Mouse (Mus musculus) kidney, postnatal 4 days (tissue): ENCODE results near the gene Hist1h4a.
"Not testable (repeated sequence)": the region's sequence is repeated elsewhere in the genome, so short reads cannot be mapped to it uniquely, and the experiment has no call there.

ENCODE experiments used
- DNase-seq, 2 experiments: peaks; one replicate each; pipeline ENCODE4 v3.0.0; 2021; ENCODE audit warnings: mixed read lengths in 2 of 2

The Hist1h4a gene

GRCm38 (mm10) chr13:23760972-23761864, at the start of gene Hist1h4a:
Gene Hist1h4a (minus strand): TSS chr13:23761230.
- DNase-seq = peak; percentile 99

- peak in 1 of 2 experiments; percentile 6 for DNase-seq
Measured at GRCm38 (mm10) chr13:23806422-23807052, 45.5 kb upstream of the Hist1h4a start, which contains the start of gene Slc17a2. Gene Slc17a2 (plus strand): TSS chr13:23806993.

DNA sequence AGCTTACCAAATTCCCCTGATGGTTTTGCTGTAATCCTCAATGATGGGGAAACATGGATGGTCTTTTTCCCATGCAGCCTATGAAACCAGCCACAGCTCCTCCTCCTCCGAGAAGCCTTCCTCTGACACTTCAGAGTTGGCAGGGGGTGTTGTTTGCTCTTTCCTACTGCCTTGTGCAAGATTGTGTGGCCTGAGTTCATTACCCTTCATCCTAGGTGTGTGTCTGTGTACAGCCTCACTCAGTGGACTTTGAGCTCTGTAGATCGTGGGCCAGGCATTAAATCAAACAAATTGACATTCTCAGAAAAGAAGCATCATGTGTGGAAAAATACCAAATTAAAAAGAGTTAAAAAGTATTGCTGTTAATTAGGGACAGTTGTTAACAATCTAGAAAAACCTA, 43.5 kb upstream of the Hist1h4a start:
- no peak for DNase-seq

GRCm38 (mm10) chr13:23799405-23799804, 38.4 kb upstream of the Hist1h4a start:
- no peak for DNase-seq

- peak; percentile 56 to 59 for DNase-seq
Measured at GRCm38 (mm10) chr13:23792520-23792919, 31.5 kb upstream of the Hist1h4a start.

DNA sequence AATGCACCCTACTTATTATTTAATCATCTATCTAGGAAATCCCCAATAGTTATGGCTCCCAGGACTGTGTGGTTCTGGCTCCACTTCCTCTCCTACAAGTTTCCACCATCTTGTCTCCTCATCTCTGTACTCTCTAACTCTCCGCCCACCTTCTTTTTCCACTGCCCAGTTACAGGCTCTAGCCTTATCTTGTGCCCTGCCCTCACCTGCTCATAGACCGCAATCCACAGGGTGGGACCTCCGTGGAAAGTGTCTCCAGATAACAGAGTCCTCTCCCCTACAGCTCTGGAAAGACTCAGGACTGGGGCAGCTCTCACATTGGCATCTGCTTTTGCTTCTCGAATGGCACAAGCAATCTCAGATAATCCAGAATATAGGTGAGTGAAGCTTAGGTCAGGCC, 18.0 kb upstream of the Hist1h4a start:
- no peak for DNase-seq

DNA sequence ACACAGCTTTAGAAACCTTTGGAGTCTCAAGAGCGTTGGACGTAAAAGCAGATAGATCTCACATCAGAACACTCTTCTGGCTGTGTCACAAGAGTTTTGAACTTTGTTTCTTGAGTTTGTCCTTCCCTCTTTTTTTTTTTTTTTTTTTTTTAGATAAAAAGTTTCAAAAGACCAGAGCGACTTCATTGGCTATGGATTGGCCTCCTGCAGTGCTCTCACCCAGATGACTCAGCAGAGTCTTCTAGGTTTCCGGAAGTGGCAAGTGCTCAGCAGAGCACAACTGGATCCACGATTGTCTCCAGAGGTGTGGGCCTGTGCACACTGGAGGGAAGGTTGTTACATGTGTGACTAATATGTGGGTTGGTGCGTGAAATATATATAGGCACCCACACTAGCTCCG, 17.3 kb upstream of the Hist1h4a start:
- no peak for DNase-seq

DNA sequence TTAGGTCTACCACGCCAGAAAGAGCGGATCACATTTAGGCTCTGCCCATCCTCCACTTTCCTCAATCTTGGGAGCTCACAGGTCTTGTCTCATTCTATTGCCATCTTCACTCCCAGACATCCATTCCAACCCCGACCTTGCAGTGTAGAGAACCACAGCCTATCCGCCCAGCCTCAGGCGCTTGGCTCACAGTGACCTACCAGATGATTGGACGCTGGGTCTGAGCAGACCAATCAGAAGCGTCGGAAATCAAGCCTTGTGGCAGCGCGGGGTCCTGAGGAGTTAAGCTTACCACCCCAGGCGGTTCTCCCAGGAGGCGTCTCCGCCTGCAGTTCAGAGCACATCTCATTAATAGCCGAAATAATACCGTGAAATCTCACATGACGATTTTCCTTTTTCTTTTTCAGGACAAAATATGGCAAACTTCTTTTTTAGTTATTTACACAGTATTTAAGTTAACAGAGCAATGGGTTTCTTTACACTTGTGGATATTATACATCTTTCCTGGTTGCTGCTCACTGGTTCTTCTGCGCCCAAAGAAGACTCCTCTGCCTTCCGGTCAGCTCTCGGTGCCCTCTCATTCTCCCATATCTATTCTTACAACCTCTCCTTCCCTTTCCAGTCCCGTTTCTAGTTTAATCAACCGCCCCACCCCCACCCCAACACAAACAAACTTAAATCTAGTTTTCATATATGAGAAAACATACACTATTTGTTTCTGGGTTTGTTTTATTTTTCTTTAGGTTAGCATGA, 11.7 kb upstream of the Hist1h4a start:
- DNase-seq = peak; percentile 51 to 63

- DNase-seq = not testable (repeated sequence)
Measured at GRCm38 (mm10) chr13:23769613-23770012, 8.6 kb upstream of the Hist1h4a start, which contains the start of gene Trim38. Gene Trim38 (plus strand): TSS chr13:23769913.

GRCm38 (mm10) chr13:23768834-23769397, 7.9 kb upstream of the Hist1h4a start:
- DNase-seq = no peak

DNA sequence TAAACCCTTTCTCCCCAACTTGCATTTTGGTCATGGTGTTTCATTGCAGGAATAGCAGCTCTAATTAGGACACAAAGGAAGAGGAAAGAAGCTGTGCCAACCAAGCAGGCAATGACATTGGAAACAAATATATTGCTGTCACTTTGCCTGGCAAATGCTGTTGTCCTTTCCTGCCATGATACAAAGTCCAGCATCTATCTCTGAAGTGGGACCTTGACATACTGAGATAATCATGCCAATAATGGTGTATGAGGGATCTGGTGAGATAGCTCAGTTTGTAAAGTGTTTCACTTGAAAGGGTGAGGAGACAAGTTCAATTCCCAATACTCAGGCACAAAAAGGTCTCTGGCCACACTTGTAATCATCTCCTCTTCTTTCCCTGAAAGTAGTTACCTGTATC, 5.7 kb upstream of the Hist1h4a start:
- no peak for DNase-seq

DNA sequence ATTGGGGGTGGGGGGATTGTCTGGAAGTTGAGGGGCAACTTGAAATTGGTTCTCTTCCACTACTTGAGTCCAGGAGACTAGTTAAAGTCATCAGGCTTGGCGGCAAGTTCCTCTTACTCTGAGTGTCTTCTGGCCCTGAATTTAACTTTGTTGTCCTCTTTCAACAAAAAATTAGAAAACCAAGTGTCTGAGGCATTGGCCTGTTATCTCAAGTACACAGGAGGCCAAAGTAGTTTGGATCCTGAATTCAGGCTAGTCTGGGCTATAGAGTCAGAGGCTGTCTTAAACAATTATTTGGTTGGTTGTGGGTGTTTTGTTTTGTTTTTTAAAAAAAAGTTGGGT, 4.1 kb upstream of the Hist1h4a start:
- DNase-seq = no peak

DNA sequence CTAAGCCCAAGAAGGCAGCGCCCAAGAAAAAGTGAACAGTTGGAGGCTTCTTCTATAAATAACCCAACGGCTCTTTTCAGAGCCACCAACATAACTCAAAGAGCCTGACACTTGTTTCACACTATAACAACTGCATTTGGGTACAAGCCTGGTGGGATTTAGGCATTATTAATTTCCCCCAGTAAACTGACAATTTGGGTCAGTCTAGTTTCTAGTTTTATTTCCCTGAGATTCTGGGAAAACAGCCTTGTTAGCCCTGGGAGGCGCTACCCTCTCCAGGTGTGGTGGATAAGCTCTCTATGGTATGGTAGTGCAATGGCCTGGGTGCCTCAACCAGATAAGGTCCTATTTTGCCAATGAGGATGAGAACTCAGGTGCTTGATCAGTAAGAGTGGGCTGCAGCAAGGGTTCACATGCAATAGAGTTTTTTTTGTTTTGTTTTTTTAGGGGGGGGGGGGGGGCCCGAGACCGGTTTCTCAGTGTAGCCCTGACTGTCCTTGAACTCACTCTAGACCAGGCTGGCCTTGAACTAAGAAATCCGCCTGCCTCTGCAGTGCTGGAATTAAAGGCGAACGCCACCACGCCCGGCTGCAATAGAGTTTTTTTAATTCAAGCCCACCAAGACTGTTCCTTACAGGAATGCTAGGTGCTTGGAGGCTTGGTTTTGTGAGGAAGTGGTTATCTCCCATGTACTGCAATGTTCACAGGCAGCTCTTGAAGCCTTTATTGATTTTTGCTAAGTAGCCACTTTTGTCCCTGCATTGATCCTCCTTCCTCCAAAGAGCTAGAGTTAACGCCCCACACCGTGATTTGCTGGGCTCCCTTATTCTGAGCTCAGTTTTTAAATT, 3.5 kb upstream of the Hist1h4a start:
- no peak for DNase-seq

DNA sequence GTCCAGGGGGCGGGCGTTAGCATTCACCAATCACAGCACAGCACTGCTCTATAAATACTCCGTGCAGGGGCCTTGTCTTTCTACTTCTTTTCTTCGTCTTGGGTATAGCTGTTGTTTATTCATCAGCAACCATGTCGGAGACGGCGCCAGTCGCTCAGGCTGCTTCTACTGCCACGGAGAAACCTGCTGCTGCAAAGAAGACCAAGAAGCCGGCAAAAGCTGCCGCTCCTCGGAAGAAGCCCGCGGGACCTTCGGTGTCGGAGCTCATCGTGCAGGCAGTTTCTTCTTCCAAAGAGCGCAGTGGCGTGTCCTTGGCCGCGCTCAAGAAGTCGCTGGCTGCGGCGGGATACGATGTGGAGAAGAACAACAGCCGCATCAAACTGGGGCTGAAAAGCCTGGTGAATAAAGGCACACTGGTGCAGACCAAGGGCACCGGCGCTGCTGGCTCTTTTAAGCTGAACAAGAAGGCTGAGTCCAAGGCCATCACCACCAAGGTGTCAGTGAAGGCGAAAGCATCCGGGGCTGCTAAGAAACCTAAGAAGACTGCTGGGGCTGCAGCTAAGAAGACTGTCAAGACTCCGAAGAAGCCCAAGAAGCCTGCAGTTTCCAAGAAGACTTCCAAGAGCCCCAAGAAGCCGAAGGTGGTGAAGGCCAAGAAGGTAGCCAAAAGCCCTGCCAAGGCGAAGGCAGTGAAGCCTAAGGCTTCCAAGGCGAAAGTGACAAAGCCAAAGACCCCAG, 2.7 kb upstream of the Hist1h4a start, which contains the start of gene Hist1h1a:
Hist1h1a (plus strand) TSS at position 81 of the 738 bp plus-strand sequence.
- DNase-seq = peak; percentile 88 to 93

GRCm38 (mm10) chr13:23763242-23763585, 2.2 kb upstream of the Hist1h4a start:
- no peak for DNase-seq

GRCm38 (mm10) chr13:23761871-23762821, 1.1 kb upstream of the Hist1h4a start, which contains the start of gene Hist1h3a:
Gene Hist1h3a (minus strand): TSS chr13:23762386.
- DNase-seq = peak; percentile 58 to 75

DNA sequence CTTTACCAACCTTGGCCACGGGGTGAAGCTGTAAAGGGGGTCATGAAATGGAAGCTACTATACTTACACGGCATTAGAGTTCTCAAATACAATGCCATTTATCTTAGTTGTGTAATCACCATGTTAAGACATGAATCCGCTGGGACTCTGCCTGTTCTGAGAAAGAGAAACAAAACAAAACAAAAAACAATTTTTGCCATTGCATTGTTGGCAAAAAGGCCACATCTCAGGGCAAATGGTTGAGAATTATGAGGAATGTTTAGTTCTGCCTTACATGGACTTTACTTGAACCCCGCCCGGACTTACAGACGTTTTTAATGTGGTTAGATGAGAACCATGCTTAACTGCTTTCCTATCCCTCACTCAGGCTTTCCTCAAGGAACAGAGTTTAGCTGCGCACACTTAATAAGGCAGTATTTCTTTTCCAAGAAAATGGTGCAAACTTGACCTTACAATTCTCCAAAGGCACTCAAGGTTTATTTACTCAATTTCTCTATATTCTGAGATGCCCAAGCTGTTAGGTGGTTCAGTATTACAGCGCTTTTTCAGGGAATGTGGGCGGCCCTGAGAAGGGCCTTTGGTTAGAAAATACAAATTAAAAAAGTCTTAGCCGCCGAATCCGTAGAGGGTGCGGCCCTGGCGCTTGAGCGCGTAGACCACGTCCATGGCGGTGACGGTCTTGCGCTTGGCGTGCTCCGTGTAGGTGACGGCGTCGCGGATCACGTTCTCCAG, 624 bp downstream of the Hist1h4a start:
- DNase-seq = peak in 1 of 2 experiments; percentile 46

GRCm38 (mm10) chr13:23759916-23760239, 1.2 kb downstream of the Hist1h4a start:
- peak in 1 of 2 experiments; percentile 50 for DNase-seq

GRCm38 (mm10) chr13:23759251-23759771, 1.7 kb downstream of the Hist1h4a start:
- no peak for DNase-seq
